Mouse (Mus musculus): ENCODE results near the gene Casq2. TPM values are rescaled to one million over a fixed set of nuclear protein-coding genes. Genes with fewer than 3 reads are reported as not detected.

Casq2 gene
- polyA plus RNA-seq, 1 experiment from 2014 or later = 0.31 TPM

GRCm38 (mm10) chr3:102120947-102121346 is 34.7 kb downstream of the Casq2 start:
- Histone ChIP-seq H3K4me1 (replicated peaks) (no peaks in the 10 kb centered on the region), H3K9ac (no peak overlapping the region), H3K36me3 (no peaks in the 10 kb centered on the region), H3K27ac (replicated peaks) (no peak overlapping the region), H3K4me2 (no peak overlapping the region), H3K9me3 (no peaks in the 10 kb centered on the region), H3K4me3 (no peak overlapping the region), H3K27me3 (no peaks in the 10 kb centered on the region)
- no peak for ATAC-seq (ENCODE audit: low FRiP score, low read depth)

DNA sequence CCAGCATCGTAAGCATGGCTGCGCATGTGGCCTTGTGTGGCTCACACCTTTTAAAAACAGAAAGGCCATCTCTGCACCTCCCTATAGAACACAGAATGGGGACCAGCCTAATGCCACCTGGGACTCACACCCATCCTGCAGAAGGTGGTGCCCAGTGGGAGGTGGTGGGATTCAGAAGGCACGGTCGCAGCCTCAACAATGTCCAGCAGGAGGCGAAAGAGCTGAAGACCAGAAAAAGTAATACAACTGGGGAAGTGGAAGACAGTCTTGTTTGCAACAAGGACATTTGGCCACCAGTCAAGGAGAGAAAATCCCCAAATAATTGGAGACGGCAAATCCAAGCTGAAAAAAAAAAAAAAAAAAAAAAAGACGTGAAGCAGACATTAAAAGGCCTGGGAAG is 35.8 kb downstream of the Casq2 start:
- Histone ChIP-seq H3K4me2 (no peak overlapping the region), H3K36me3 (no peaks in the 10 kb centered on the region), H3K9me3 (no peaks in the 10 kb centered on the region), H3K4me1 (replicated peaks) (no peaks in the 10 kb centered on the region), H3K27ac (replicated peaks) (no peak overlapping the region), H3K27me3 (no peaks in the 10 kb centered on the region), H3K9ac (no peak overlapping the region), H3K4me3 (no peak overlapping the region)
- WGBS = 74% methylated on average over 7 of the region's 7 CpGs
- no peak for ATAC-seq (ENCODE audit: low FRiP score, low read depth)

DNA sequence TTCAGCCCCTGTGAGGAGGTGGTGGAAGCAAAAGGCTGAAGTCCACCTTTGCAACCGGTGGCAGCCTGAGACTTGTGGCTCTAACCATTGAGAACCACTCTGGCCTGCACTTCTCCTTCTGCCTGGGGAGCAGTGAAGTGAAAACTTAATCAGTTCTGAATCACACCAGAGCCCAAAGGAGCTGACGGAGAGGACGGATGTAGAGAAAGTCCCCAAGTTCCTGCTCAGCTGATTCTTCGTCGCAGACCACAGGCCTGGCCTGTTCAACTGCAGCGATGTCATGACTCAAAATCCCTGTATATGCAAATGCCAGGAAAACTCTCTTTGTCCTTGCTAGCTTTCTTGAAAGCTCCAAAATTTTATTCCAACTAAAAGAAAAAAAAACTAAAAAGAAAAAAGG is 37.4 kb downstream of the Casq2 start:
- no peaks in the 10 kb centered on the region for H3K36me3 ChIP-seq
- H3K4me3 ChIP-seq = no peak overlapping the region
- no peaks in the 10 kb centered on the region for H3K27me3 ChIP-seq
- no peaks in the 10 kb centered on the region for H3K4me1 ChIP-seq (replicated peaks)
- no peaks in the 10 kb centered on the region for H3K9me3 ChIP-seq
- H3K27ac ChIP-seq (replicated peaks) = no peak overlapping the region
- ATAC-seq (ENCODE audit: low FRiP score, low read depth) = no peak
- H3K9ac ChIP-seq = no peak overlapping the region
- H3K4me2 ChIP-seq = no peak overlapping the region
- 64% methylated on average over 6 of the region's 6 CpGs for WGBS

DNA sequence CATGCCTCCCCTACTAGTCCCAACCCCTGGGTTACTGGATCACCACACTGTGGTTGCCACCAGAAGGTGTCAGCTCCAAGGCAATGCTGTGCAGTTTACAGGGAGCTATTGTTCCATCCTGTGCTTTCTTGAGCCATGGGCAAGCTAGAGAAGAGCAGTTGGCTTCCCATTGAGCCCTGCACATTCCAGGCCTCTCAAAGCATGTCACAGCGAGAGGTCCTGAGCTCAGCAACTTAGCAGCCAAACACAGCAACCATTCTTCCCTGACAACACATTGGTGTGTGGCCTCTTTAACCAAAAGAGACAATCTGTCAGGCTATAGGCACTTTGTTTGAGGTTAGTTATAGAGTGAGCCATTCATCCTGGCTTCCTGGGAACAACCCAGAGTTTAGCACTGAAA is 39.3 kb downstream of the Casq2 start:
- WGBS = 24% methylated on average over 1 of the region's 1 CpGs
- no peak for ATAC-seq (ENCODE audit: low FRiP score, low read depth)
- Histone ChIP-seq H3K4me3 (no peak overlapping the region), H3K4me2 (no peak overlapping the region), H3K9ac (no peak overlapping the region), H3K27me3 (no peaks in the 10 kb centered on the region), H3K27ac (replicated peaks) (no peak overlapping the region), H3K4me1 (replicated peaks) (no peaks in the 10 kb centered on the region), H3K9me3 (no peaks in the 10 kb centered on the region), H3K36me3 (no peaks in the 10 kb centered on the region)

GRCm38 (mm10) chr3:102127114-102127513 is 40.9 kb downstream of the Casq2 start:
- Histone ChIP-seq H3K27me3 (no peaks in the 10 kb centered on the region), H3K9me3 (no peaks in the 10 kb centered on the region), H3K9ac (no peak overlapping the region), H3K4me3 (no peak overlapping the region), H3K36me3 (no peaks in the 10 kb centered on the region), H3K27ac (replicated peaks) (no peak overlapping the region), H3K4me1 (replicated peaks) (no peaks in the 10 kb centered on the region), H3K4me2 (no peak overlapping the region)
- WGBS = 76% methylated on average over 2 of the region's 2 CpGs
- no peak for ATAC-seq (ENCODE audit: low FRiP score, low read depth)

- Histone ChIP-seq H3K9ac (no peak overlapping the region), H3K36me3 (no peaks in the 10 kb centered on the region), H3K27me3 (no peaks in the 10 kb centered on the region), H3K27ac (replicated peaks) (no peak overlapping the region), H3K4me2 (no peak overlapping the region), H3K4me1 (replicated peaks) (no peaks in the 10 kb centered on the region), H3K9me3 (no peaks in the 10 kb centered on the region), H3K4me3 (no peak overlapping the region)
- 95% methylated on average over 2 of the region's 2 CpGs for WGBS
- no peak for ATAC-seq (ENCODE audit: low FRiP score, low read depth)
These were observed 42.0 kb downstream of the Casq2 start for GRCm38 (mm10) chr3:102128242-102128641.

DNA sequence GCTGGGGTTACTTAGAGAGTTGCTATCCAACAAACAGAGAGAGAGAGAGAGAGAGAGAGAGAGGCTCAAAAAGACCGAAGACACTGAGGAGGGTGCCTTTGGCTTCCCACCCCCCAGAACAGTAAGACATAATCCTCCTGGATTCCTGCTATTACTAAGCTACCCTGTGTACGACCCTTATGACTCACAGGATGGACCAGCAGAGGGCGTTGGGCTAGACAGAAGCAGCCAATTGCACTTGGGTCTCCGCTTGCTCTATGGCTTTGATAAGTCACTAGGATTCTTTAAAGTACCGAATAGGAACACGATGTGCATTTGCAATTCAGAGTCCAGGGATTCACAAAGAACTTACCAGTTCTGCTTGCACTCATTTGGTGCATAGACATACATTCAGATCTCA is 44.3 kb downstream of the Casq2 start:
- Histone ChIP-seq H3K27me3 (no peaks in the 10 kb centered on the region), H3K9ac (no peak overlapping the region), H3K4me2 (no peak overlapping the region), H3K36me3 (no peaks in the 10 kb centered on the region), H3K9me3 (no peaks in the 10 kb centered on the region), H3K27ac (replicated peaks) (no peak overlapping the region), H3K4me1 (replicated peaks) (peaks cover 3% of the 10 kb centered on the region; the same call in 1 of the 2 replicates), H3K4me3 (no peak overlapping the region)
- 70% methylated on average over 6 of the region's 6 CpGs for WGBS
- no peak for ATAC-seq (ENCODE audit: low FRiP score, low read depth)

GRCm38 (mm10) chr3:102131627-102132324 is 45.6 kb downstream of the Casq2 start:
- WGBS = 70% methylated on average over 9 of the region's 9 CpGs
- Histone ChIP-seq H3K4me3 (no peak overlapping the region), H3K4me2 (no peak overlapping the region), H3K9me3 (no peaks in the 10 kb centered on the region), H3K4me1 (replicated peaks) (peaks cover 10% of the 10 kb centered on the region), H3K36me3 (no peaks in the 10 kb centered on the region), H3K27me3 (no peaks in the 10 kb centered on the region), H3K27ac (replicated peaks) (peak overlapping the region; percentile 39; the same call in 1 of the 2 replicates), H3K9ac (no peak overlapping the region)
- peak; percentile 36; the same call in 1 of the 2 replicates for ATAC-seq (ENCODE audit: low FRiP score, low read depth)

DNA sequence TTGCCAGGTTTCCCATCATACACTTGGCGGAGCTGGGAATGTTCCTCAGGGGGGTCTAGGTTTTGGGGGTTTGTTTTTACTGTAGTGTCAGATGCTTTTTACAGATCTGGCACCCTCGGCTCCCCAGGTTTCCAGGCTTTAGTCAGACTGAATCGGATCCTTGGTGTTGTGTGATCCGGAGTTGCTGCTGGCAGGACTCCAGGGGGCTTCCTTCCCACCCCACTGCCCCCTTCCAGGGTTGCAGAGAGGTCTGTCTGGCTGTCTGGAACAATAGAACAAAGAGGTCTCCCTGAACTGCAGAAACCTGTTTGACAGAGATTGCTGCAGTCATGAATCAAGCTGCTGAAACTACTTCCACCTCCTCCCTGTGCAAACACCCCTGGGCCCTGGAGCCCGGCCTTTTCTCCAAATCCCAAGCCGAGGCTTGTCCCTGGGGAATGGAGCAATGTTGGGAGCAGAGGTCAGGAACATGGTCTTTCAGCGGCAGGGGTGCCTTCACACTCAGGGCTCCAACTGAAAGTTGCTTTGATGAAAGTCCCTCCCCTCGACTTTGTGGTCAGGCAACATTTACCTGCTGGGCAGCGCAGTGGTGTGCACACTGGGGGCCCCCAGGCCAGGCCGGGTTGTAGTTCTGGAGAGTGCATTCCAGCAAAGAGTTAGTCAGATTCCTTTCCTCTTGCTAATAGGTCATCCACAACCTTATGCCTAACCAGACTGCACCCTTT is 49.3 kb downstream of the Casq2 start:
- 22% methylated on average over 10 of the region's 10 CpGs for WGBS
- Histone ChIP-seq H3K27ac (replicated peaks) (no peak overlapping the region), H3K4me2 (no peak overlapping the region), H3K9ac (no peak overlapping the region), H3K27me3 (no peaks in the 10 kb centered on the region), H3K4me1 (replicated peaks) (peaks cover 18% of the 10 kb centered on the region), H3K9me3 (no peaks in the 10 kb centered on the region), H3K4me3 (no peak overlapping the region), H3K36me3 (no peaks in the 10 kb centered on the region)
- no peak for ATAC-seq (ENCODE audit: low FRiP score, low read depth)

DNA sequence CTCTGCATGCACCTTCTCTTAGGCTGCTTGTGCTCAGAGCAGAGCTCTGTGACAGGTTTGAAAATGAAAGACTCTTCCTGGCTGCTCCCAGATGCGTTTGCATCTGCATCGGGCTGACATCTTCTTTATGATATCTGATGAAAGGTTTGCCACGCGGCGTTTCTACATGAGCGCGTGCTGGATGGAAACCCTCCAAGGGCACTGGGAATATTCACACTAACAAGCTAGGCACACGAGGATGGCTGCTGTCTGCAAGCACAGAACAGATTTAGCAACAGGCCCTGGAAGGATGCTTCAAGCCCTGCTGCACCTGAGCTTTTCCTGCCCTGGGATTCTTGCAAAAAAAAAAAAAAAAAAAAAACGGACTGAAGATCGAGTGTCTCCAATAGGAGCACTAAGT is 50.9 kb downstream of the Casq2 start:
- WGBS = 64% methylated on average over 10 of the region's 10 CpGs
- Histone ChIP-seq H3K9ac (no peak overlapping the region), H3K27ac (replicated peaks) (peak overlapping the region; percentile 62), H3K27me3 (no peaks in the 10 kb centered on the region), H3K36me3 (no peaks in the 10 kb centered on the region), H3K4me1 (replicated peaks) (peaks cover 18% of the 10 kb centered on the region), H3K4me2 (no peak overlapping the region), H3K4me3 (no peak overlapping the region), H3K9me3 (no peaks in the 10 kb centered on the region)
- peak; percentile 39; the same call in 1 of the 2 replicates for ATAC-seq (ENCODE audit: low FRiP score, low read depth)

DNA sequence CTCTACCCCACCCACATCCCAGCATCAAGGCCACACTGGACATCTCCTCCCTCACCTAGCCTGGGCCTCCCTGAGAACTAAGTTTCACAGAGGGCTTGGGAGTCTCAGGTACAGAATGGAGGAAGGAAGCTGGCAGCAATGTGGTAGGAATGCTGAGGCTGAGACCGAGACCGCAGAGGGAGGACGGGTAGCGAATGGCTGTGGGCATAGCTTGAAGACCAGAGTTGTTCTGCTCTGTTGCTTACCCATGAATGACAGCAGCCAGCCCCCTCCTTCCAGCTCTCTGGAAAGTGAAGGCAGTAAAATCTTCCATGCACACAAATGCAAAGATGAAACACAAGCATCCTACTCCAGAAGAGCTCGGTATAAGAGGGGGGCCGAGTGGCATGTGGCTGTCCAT is 52.7 kb downstream of the Casq2 start:
- Histone ChIP-seq H3K4me2 (no peak overlapping the region), H3K9me3 (no peaks in the 10 kb centered on the region), H3K27me3 (no peaks in the 10 kb centered on the region), H3K4me3 (no peak overlapping the region), H3K4me1 (replicated peaks) (peaks cover 18% of the 10 kb centered on the region), H3K9ac (no peak overlapping the region), H3K27ac (replicated peaks) (no peak overlapping the region), H3K36me3 (no peaks in the 10 kb centered on the region)
- 72% methylated on average over 6 of the region's 6 CpGs for WGBS
- ATAC-seq (ENCODE audit: low FRiP score, low read depth) = no peak

- Histone ChIP-seq H3K4me1 (replicated peaks) (peaks cover 14% of the 10 kb centered on the region), H3K27ac (replicated peaks) (no peak overlapping the region), H3K4me2 (no peak overlapping the region), H3K4me3 (no peak overlapping the region), H3K9ac (no peak overlapping the region), H3K36me3 (no peaks in the 10 kb centered on the region), H3K9me3 (no peaks in the 10 kb centered on the region), H3K27me3 (no peaks in the 10 kb centered on the region)
- 88% methylated on average over 6 of the region's 6 CpGs for WGBS
- ATAC-seq (ENCODE audit: low FRiP score, low read depth) = no peak
These were observed 54.4 kb downstream of the Casq2 start for GRCm38 (mm10) chr3:102140606-102141005.

Measured in hindbrain, embryonic 15.5 days (tissue).